Mouse (Mus musculus): Measurements from ENCODE around the gene Morn3. TPM values are rescaled to one million over a fixed set of nuclear protein-coding genes. Genes with fewer than 3 reads are reported as not detected.

Gene Morn3
- total RNA-seq, 2 experiments from 2014 or later = not detected

- no peak for DNase-seq (ENCODE audit: low spot score in 2 of 2)
Observed at GRCm38 (mm10) chr5:123060706-123061401, 14.0 kb upstream of the Morn3 start.

- no peak for DNase-seq (ENCODE audit: low spot score in 2 of 2)
Observed at GRCm38 (mm10) chr5:123059757-123060520, 13.1 kb upstream of the Morn3 start.

- no peak for DNase-seq (ENCODE audit: low spot score in 2 of 2)
Observed at GRCm38 (mm10) chr5:123058251-123059102, 11.7 kb upstream of the Morn3 start.

GRCm38 (mm10) chr5:123057366-123058250 lies 10.8 kb upstream of the Morn3 start:
- DNase-seq (ENCODE audit: low spot score in 2 of 2) = peak; percentile 95 to 99

- DNase-seq (ENCODE audit: low spot score in 2 of 2) = no peak
Observed at GRCm38 (mm10) chr5:123051736-123052135, 4.9 kb upstream of the Morn3 start.

- DNase-seq (ENCODE audit: low spot score in 2 of 2) = no peak
Observed at GRCm38 (mm10) chr5:123050918-123051317, 4.1 kb upstream of the Morn3 start.

GRCm38 (mm10) chr5:123049271-123049670 lies 2.5 kb upstream of the Morn3 start:
- DNase-seq (ENCODE audit: low spot score in 2 of 2) = no peak

- peak in 1 of 2 experiments; percentile 55 for DNase-seq (ENCODE audit: low spot score in 2 of 2)
Observed at GRCm38 (mm10) chr5:123045561-123046295, 1.1 kb downstream of the Morn3 start.

GRCm38 (mm10) chr5:123043856-123044255 lies 3.0 kb downstream of the Morn3 start:
- no peak for DNase-seq (ENCODE audit: low spot score in 2 of 2)

GRCm38 (mm10) chr5:123040796-123041195 lies 6.0 kb downstream of the Morn3 start:
- no peak for DNase-seq (ENCODE audit: low spot score in 2 of 2)

GRCm38 (mm10) chr5:123039120-123039752 lies 7.6 kb downstream of the Morn3 start:
- peak; percentile 52 to 66 for DNase-seq (ENCODE audit: low spot score in 2 of 2)

GRCm38 (mm10) chr5:123038115-123038514 lies 8.7 kb downstream of the Morn3 start:
- no peak for DNase-seq (ENCODE audit: low spot score in 2 of 2)

GRCm38 (mm10) chr5:123035564-123035963 lies 11.3 kb downstream of the Morn3 start:
- DNase-seq (ENCODE audit: low spot score in 2 of 2) = no peak

- DNase-seq (ENCODE audit: low spot score in 2 of 2) = no peak
Observed at GRCm38 (mm10) chr5:123035089-123035488, 11.7 kb downstream of the Morn3 start.

GRCm38 (mm10) chr5:123033646-123034160 lies 13.1 kb downstream of the Morn3 start:
- no peak for DNase-seq (ENCODE audit: low spot score in 2 of 2)

GRCm38 (mm10) chr5:123031312-123031711 lies 15.5 kb downstream of the Morn3 start:
- no peak for DNase-seq (ENCODE audit: low spot score in 2 of 2)

GRCm38 (mm10) chr5:123029729-123030128 lies 17.1 kb downstream of the Morn3 start:
- no peak for DNase-seq (ENCODE audit: low spot score in 2 of 2)

- no peak for DNase-seq (ENCODE audit: low spot score in 2 of 2)
Observed at GRCm38 (mm10) chr5:123027436-123027835, 19.4 kb downstream of the Morn3 start.

GRCm38 (mm10) chr5:123026414-123026813 lies 20.4 kb downstream of the Morn3 start:
- no peak for DNase-seq (ENCODE audit: low spot score in 2 of 2)
